In the genomic region with DNA sequence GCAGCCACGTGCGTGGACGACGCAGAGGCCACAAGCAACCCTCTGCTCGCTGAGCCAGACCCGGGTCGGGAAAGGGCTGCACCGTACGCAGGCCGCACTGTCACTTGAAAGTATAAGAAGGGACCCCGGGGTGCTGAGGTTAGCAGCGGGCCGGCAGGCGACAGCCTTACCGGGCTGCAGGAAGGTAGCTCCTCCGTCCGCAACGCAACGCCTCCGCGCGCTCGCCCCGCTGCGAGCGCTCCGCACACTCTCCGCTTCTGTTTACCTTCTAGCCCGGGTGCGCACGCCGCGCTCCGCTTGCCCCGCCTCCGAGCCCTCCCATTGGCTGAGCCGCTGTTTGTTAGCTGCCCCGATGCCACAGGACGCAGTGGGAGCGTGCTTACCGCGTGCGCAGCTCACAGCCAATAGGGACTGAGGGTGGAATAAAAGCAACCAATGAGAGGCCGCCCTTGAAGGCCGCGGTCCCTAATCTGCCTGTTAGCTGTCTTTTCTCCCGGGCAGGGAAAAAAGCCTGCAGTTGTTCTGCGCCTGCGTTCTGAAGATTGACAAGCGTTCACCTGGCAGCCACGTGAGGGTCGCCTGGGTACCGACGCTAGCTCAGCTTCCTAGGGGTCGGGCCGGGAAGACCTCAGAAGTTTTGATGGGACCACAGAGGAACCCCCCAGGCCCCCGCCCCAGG, we compare ENCODE assay signal across 8 mouse cellular contexts. TPM values are rescaled to one million over a fixed set of nuclear protein-coding genes. Genes with fewer than 3 reads are reported as not detected.
A peak's percentile ranks its signal among the peaks of the same experiment; 100 is the strongest.
DNase-seq lines count a peak whose midpoint lies in the region; ATAC-seq lines count a peak whose summit lies in the region.

No protein-coding gene starts in this region.

- DNase-seq in R1 (ENCODE audit: low read depth, low spot score): peak; percentile 99
- DNase-seq in cerebellum, postnatal 25 days: peak; percentile 98
- DNase-seq in frontal cortex, postnatal 25 days (ENCODE audit: low spot score in 2 of 2): peak; percentile 96
- DNase-seq in left cerebral cortex, adult 11 months (ENCODE audit: low spot score): peak; percentile 96
- peak; percentile 98 to 99 for DNase-seq in lung, postnatal 4 days
- DNase-seq in retina, postnatal 7 days (ENCODE audit: low read depth, low spot score): peak; percentile 96
- peak; percentile 93 for DNase-seq in urinary bladder, adult 2 months (ENCODE audit: low spot score)

- peak overlapping the region; percentile 94 for H3K4me2 ChIP-seq in hindbrain, embryonic 15.5 days

- WGBS in hindbrain, embryonic 15.5 days: 1% methylated on average over 57 of the region's 57 CpGs

- H3K4me1 ChIP-seq in hindbrain, embryonic 15.5 days (replicated peaks): peaks cover 14% of the 10 kb centered on the region

- no peak overlapping the region for H3K27ac ChIP-seq in hindbrain, embryonic 15.5 days (replicated peaks)

- peak overlapping the region; percentile 44 for H3K9ac ChIP-seq in hindbrain, embryonic 15.5 days

- peak overlapping the region; percentile 73 for H3K4me3 ChIP-seq in hindbrain, embryonic 15.5 days

- no peaks in the 10 kb centered on the region for H3K36me3 ChIP-seq in hindbrain, embryonic 15.5 days

- 0 out of 2 replicates have a peak, but pooled peaks cover 3% of the 10 kb centered on the region for H3K27me3 ChIP-seq in hindbrain, embryonic 15.5 days

- H3K9me3 ChIP-seq in hindbrain, embryonic 15.5 days: no peaks in the 10 kb centered on the region

- ATAC-seq in hindbrain, embryonic 15.5 days (ENCODE audit: low FRiP score, low read depth): peak; percentile 100

RNA-seq across cellular contexts. Expression of a gene that starts 3.6 kb away (rescaled TPM):
- 2.3 and 2.6 TPM in 2 replicates for polyA plus RNA-seq in hindbrain, embryonic 15.5 days (2015; fragmentation: Nextera tagmentation; extraction: Ambion mirVana)
- polyA plus RNA-seq in urinary bladder, adult 2 months (2012; rRNA removed): 26.5 and 33.8 TPM in 2 replicates
